Mouse (Mus musculus) heart, adult 9 months (tissue): ENCODE results near the gene Hist1h3c.
"Not testable (repeated sequence)": the region's sequence is repeated elsewhere in the genome, so short reads cannot be mapped to it uniquely, and the experiment has no call there.

Source experiments
- DNase-seq, 2 experiments: peaks; one replicate each; pipeline ENCODE4 v3.0.0; 2022; ENCODE audit warnings: low spot score in 2 of 2

Gene Hist1h3c

GRCm38 (mm10) chr13:23739922-23740252 lies 5.5 kb downstream of the Hist1h3c start:
- DNase-seq: no peak

- DNase-seq: peak; percentile 98 to 99
Observed at GRCm38 (mm10) chr13:23739069-23739921, 6.1 kb downstream of the Hist1h3c start.

GRCm38 (mm10) chr13:23738677-23739068 lies 6.7 kb downstream of the Hist1h3c start, which contains the start of gene Hist1h1c:
Gene Hist1h1c (plus strand): TSS chr13:23738808.
- peak; percentile 92 to 96 for DNase-seq

- DNase-seq: peak in 1 of 2 experiments; percentile 36
Observed at GRCm38 (mm10) chr13:23738041-23738440, 7.4 kb downstream of the Hist1h3c start.

- no peak for DNase-seq
Observed at GRCm38 (mm10) chr13:23737091-23737490, 8.3 kb downstream of the Hist1h3c start.

GRCm38 (mm10) chr13:23732156-23732804 lies 13.1 kb downstream of the Hist1h3c start:
- DNase-seq: peak in 1 of 2 experiments; percentile 39

- peak; percentile 27 to 55 for DNase-seq
Observed at GRCm38 (mm10) chr13:23730479-23730878, 14.9 kb downstream of the Hist1h3c start.

GRCm38 (mm10) chr13:23729706-23730105 lies 15.7 kb downstream of the Hist1h3c start:
- DNase-seq: no peak

- DNase-seq: peak; percentile 46 to 52
Observed at GRCm38 (mm10) chr13:23729192-23729525, 16.2 kb downstream of the Hist1h3c start.

GRCm38 (mm10) chr13:23728472-23729191 lies 16.8 kb downstream of the Hist1h3c start:
- DNase-seq: peak in 1 of 2 experiments; percentile 25

- DNase-seq: no peak
Observed at GRCm38 (mm10) chr13:23725213-23725612, 20.2 kb downstream of the Hist1h3c start.

GRCm38 (mm10) chr13:23724239-23724638 lies 21.2 kb downstream of the Hist1h3c start:
- no peak for DNase-seq

- not testable (repeated sequence) for DNase-seq
Observed at GRCm38 (mm10) chr13:23717593-23718245, 27.7 kb downstream of the Hist1h3c start.

GRCm38 (mm10) chr13:23717176-23717575 lies 28.2 kb downstream of the Hist1h3c start:
- no peak for DNase-seq

GRCm38 (mm10) chr13:23716261-23717042 lies 28.9 kb downstream of the Hist1h3c start:
- peak in 1 of 2 experiments; percentile 35 for DNase-seq

- peak; percentile 67 to 68 for DNase-seq
Observed at GRCm38 (mm10) chr13:23710374-23711089, 34.9 kb downstream of the Hist1h3c start, which contains the start of gene Hfe. Gene Hfe (minus strand): TSS chr13:23710854.

GRCm38 (mm10) chr13:23709714-23710373 lies 35.6 kb downstream of the Hist1h3c start:
- no peak for DNase-seq

GRCm38 (mm10) chr13:23708654-23709053 lies 36.7 kb downstream of the Hist1h3c start:
- DNase-seq: no peak

GRCm38 (mm10) chr13:23708041-23708440 lies 37.4 kb downstream of the Hist1h3c start:
- DNase-seq: no peak

GRCm38 (mm10) chr13:23706771-23707170 lies 38.6 kb downstream of the Hist1h3c start:
- DNase-seq: no peak
